Mouse (Mus musculus) T-cell, adult 66 days (primary cell): Measurements from ENCODE around the gene Olfr1208. TPM values are rescaled to one million over a fixed set of nuclear protein-coding genes. Genes with fewer than 3 reads are reported as not detected.

Source experiments
- total RNA-seq, 2 experiments: library from RNA; stranded (reverse); gene quantifications; 3 replicates in 1 of 2; 4 replicates in 1 of 2; pipeline ENCODE4 v1.2.4; 2023

Gene Olfr1208
- total RNA-seq: not detected

GRCm38 (mm10) chr2:88902211-88902610 is at the start of gene Olfr1208:
Olfr1208 (minus strand) TSS chr2:88902311.

GRCm38 (mm10) chr2:88938011-88938410 is 35.9 kb upstream of the Olfr1208 start, which contains the start of gene Olfr1211:
Olfr1211 (minus strand) TSS chr2:88938111.

GRCm38 (mm10) chr2:88915057-88915456 is 12.9 kb upstream of the Olfr1208 start, which contains the start of gene Olfr1209:
Olfr1209 (minus strand) TSS chr2:88915157.

GRCm38 (mm10) chr2:88862931-88863330 is 39.2 kb downstream of the Olfr1208 start, which contains the start of gene Olfr1206:
Olfr1206 (plus strand) TSS chr2:88863231.

GRCm38 (mm10) chr2:88848992-88849391 is 53.1 kb downstream of the Olfr1208 start, which contains the start of gene Olfr1204:
Olfr1204 (plus strand) TSS chr2:88849292.

Other genes starting within 250 kb of the Olfr1208 start
- gene Olfr1193, start 226.7 kb downstream of the Olfr1208 start, total RNA-seq: not detected
- not detected for gene Olfr1195, start 213.1 kb downstream of the Olfr1208 start, total RNA-seq
- gene Olfr1196, start 197.7 kb downstream of the Olfr1208 start, total RNA-seq: not detected
- gene Olfr1197, start 169.9 kb downstream of the Olfr1208 start, total RNA-seq: not detected
- not detected for gene Olfr1198, start 150.9 kb downstream of the Olfr1208 start, total RNA-seq
- not detected for gene Olfr1199, start 141.8 kb downstream of the Olfr1208 start, total RNA-seq
- gene Olfr1200, start 131.8 kb downstream of the Olfr1208 start, total RNA-seq: not detected
- not detected for gene Olfr1201, start 109.3 kb downstream of the Olfr1208 start, total RNA-seq
- not detected for gene Olfr1202, start 87.8 kb downstream of the Olfr1208 start, total RNA-seq
- gene Olfr1205, start 72.6 kb downstream of the Olfr1208 start, total RNA-seq: not detected
- not detected for gene Olfr1204, start 53.0 kb downstream of the Olfr1208 start, total RNA-seq
- not detected for gene Olfr1206, start 39.1 kb downstream of the Olfr1208 start, total RNA-seq
- not detected for gene Olfr1209, start 12.8 kb upstream of the Olfr1208 start, total RNA-seq
- gene Olfr1211, start 35.8 kb upstream of the Olfr1208 start, total RNA-seq: not detected
- gene Olfr1212, start 51.7 kb upstream of the Olfr1208 start, total RNA-seq: not detected
- not detected for gene Gm13762, start 78.0 kb upstream of the Olfr1208 start, total RNA-seq
- not detected for gene Olfr1214, start 90.3 kb upstream of the Olfr1208 start, total RNA-seq
- gene Olfr1215, start 104.7 kb upstream of the Olfr1208 start, total RNA-seq: not detected
- gene Olfr1216, start 116.0 kb upstream of the Olfr1208 start, total RNA-seq: not detected
- not detected for gene Olfr1217, start 129.8 kb upstream of the Olfr1208 start, total RNA-seq
- gene Olfr1218, start 158.9 kb upstream of the Olfr1208 start, total RNA-seq: not detected
- gene Olfr1219, start 181.2 kb upstream of the Olfr1208 start, total RNA-seq: not detected
- gene Olfr1220, start 204.5 kb upstream of the Olfr1208 start, total RNA-seq: not detected
- gene Olfr1221, start 215.0 kb upstream of the Olfr1208 start, total RNA-seq: not detected
- not detected for gene Olfr1222, start 230.7 kb upstream of the Olfr1208 start, total RNA-seq
- gene Olfr1223, start 249.2 kb upstream of the Olfr1208 start, total RNA-seq: not detected